Mouse (Mus musculus) fibroblast of lung, adult 2 months (primary cell): ENCODE measurements at regions not wholly inside any gene's neighbourhood (a gene's known extent, or its start where the extent isn't known, plus 50 kb on each side); places are given as distances from the start of the nearest gene placed in this dataset.

Source experiments
- DNase-seq: peaks from one replicate; pipeline ENCODE4 v3.0.0-alpha.2; 2011; ENCODE audit warnings: low read depth

GRCm38 (mm10) chr15:102776218-102776850 is 54.4 kb upstream of the Calcoco1 start:
- no peak for DNase-seq

- DNase-seq: no peak
Observed at GRCm38 (mm10) chr15:102780626-102781025, 58.6 kb upstream of the Calcoco1 start.

- no peak for DNase-seq
Observed at GRCm38 (mm10) chr15:102782988-102783799, 61.2 kb upstream of the Calcoco1 start.

- no peak for DNase-seq
Observed at GRCm38 (mm10) chr15:102785055-102785820, 63.3 kb upstream of the Calcoco1 start.

GRCm38 (mm10) chr15:102788846-102789518 is 67.0 kb upstream of the Calcoco1 start:
- DNase-seq: no peak

GRCm38 (mm10) chr15:102797020-102797618 is 75.1 kb upstream of the Calcoco1 start:
- no peak for DNase-seq

GRCm38 (mm10) chr15:102800049-102800448 is 78.1 kb upstream of the Calcoco1 start:
- DNase-seq: no peak

- DNase-seq: peak; percentile 74
Observed at GRCm38 (mm10) chr15:102802265-102802813, 80.4 kb upstream of the Calcoco1 start.

- DNase-seq: peak; percentile 3
Observed at GRCm38 (mm10) chr15:102807353-102807752, 85.4 kb upstream of the Calcoco1 start.

GRCm38 (mm10) chr15:102819181-102819580 is 97.2 kb upstream of the Calcoco1 start:
- DNase-seq: no peak

- DNase-seq: peak; percentile 61
Observed at GRCm38 (mm10) chr15:102839688-102840087, 81.2 kb upstream of the Hoxc13 start.

- DNase-seq: no peak
Observed at GRCm38 (mm10) chr15:102862374-102862773, 58.5 kb upstream of the Hoxc13 start.

- no peak for DNase-seq
Observed at GRCm38 (mm10) chr15:102866788-102867187, 54.1 kb upstream of the Hoxc13 start.
